Mouse (Mus musculus): ENCODE results near the gene Grb7. TPM values are rescaled to one million over a fixed set of nuclear protein-coding genes. Genes with fewer than 3 reads are reported as not detected.

Gene Grb7
- total RNA-seq, 2 experiments from 2014 or later: not detected

DNA sequence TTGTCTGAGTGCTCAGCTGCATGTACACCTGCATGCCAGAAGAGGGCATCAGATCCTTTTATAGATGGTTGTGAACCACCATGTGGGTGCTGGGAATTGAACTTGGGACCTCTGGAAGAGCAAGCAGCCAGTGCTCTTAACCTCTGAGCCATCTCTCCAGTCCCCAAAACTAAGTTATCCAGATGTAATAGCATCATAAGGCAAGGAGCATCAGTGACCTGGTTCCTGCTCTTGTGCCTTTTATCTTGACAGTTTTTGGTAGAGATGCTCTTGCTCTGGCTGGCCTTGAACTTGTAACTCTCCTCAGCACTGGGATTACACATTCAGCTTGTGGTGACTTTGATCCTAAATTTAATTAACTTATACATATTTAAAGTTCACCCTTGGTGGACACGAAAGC, 2.5 kb upstream of the Grb7 start:
- no peak for ATAC-seq (replicated peaks; ENCODE audit: poor library complexity, severe bottlenecking)

DNA sequence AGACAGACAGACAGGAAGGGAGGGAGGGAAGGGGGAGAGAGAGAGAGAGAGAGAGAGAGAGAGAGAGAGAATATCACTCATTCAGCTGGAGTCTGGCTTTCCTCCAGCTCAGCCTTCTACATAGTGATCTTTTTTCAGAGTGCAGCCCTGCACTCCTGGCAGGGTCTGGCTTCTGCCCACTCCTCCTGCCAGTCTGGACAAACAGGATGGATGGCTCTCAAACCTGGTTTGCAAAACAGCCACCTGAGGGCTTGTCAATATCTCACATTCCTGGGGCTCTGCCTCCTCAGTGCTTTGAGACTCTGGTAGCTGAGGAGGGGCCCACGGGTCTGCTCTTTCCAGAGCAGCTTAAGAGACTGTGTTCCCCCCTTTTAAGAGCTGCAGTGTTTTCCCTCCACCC, 956 bp upstream of the Grb7 start:
- ATAC-seq (replicated peaks; ENCODE audit: poor library complexity, severe bottlenecking): no peak

DNA sequence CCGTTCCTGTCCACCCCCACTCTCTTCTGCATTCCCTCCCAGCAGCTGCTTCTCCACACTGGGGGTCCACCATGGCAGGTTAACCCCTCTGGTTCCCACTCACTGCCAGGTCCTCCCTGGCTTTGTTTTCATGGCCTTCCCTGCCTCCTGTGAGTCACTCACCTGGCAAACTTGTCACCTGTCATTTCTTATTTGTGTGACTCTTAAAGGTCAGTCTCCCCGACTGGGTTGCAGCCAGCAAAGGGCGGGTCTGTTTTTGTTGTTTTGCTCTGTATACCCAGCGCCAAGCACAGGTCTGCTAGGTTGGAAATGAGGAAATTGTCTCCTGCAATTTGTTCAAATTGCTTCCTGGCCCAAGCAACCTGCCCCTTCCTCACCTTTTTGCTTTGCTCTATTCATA, 515 bp upstream of the Grb7 start:
- ATAC-seq (replicated peaks; ENCODE audit: poor library complexity, severe bottlenecking): no peak

DNA sequence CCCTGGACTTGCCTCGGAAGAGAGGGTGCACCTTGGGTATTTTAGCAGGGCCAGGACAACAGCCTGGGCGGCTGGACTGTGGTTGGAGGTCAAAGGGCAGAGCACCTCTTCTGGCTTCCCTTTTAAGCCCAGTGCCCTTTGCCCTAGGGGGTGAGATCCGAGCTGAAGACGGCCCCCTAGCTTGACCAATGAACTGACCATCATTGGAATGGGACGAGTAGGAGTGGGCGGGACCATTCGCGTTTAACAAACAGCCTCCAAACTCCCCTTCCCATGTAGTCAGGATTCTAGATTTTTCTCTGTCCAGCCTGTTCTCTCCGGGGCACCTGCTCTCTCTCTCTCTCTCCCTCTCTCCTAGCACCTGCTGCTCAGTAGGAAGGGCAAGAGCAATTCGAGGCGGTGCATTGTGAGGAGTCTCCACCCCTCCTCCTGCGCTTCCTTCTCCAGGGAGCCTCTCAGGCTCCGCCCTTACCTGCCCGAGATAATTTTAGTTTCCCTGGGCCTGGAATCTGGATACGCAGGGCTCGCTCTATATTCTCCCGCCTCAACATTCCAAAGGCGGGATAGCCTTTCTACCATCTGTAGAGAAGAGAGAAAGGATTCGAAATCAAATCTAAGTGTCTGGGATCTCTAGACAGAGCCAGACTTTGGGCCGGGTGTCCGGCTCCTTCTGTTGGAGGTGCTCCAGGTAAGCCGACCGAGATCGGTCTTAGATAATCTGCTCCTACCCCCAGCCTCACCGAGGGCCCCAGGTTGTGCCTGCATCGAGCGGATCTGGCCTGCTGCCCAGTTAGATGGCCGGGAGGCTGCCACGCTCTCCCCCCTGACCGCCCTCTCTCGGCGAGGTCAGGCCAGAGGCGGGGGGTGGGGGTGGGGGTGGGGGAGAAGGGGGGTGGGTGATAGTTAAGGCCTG, 624 bp downstream of the Grb7 start:
- no peak for ATAC-seq (replicated peaks; ENCODE audit: poor library complexity, severe bottlenecking)

DNA sequence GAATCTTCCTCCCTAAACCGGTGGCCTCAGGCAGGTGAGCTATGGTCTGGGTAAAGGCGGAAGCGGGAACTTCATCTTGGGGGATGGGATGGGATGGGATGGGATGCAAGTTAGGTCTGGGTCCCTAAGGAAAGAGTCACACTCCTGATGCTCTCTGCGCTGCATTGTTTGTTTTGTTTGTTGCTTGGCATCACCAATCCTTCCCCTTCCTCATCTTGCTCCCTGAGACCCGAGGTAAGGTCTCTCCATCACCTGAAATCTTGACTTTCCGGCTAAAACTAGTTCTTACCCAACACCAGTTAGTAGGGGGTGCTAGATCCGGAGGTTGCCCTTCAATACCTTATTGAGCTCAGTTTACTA, 1.3 kb downstream of the Grb7 start:
- ATAC-seq (replicated peaks; ENCODE audit: poor library complexity, severe bottlenecking): no peak

DNA sequence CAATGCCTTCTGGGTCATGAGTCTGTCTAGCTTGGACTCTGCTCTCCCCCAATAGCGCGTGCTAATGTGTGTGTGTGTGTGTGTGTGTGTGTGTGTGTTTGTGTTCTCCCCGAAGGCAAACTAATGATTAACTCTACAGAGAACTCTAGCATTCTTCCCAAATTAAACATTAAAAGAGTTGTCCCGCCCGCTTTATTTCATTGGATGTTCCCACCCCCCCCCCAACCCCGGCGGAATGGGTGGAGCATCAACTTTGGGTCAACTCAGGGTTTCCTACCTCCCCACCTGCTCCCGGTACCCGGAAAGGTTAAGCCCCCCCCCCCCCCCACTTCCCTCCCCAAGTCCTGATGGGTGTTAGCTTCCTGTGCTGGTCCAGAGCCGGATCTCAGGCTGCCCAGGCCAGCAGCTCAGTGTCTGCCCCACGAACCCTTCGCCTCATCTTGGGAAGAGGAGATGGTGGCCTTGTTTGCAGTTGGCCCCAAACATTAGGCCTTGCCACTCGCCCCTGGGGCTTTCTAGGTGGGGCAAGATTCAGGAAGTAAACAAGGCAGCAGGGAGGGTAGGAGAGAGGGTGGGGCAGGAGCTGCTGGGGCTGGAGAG, 2.1 kb downstream of the Grb7 start:
- no peak for ATAC-seq (replicated peaks; ENCODE audit: poor library complexity, severe bottlenecking)

DNA sequence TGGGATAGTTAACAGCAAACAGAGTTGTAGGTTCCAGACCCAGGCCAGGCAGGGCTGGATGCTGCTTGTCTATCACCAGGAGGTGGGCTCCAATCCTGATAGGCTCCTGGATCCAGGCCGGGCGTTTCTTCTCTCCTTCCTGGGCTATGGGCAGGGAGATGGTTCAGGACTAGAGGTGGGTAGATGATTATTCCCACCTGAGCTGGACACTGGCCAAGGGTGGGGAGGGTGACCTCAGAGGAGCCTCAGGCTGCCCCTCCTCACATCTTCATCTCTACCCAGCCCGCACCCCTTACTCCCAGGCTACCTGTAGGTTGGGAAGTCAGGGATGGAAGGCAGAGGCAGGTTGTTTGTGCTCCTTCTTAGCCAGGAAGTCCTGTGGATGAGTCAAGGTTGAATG, 3.2 kb downstream of the Grb7 start:
- no peak for ATAC-seq (replicated peaks; ENCODE audit: poor library complexity, severe bottlenecking)

DNA sequence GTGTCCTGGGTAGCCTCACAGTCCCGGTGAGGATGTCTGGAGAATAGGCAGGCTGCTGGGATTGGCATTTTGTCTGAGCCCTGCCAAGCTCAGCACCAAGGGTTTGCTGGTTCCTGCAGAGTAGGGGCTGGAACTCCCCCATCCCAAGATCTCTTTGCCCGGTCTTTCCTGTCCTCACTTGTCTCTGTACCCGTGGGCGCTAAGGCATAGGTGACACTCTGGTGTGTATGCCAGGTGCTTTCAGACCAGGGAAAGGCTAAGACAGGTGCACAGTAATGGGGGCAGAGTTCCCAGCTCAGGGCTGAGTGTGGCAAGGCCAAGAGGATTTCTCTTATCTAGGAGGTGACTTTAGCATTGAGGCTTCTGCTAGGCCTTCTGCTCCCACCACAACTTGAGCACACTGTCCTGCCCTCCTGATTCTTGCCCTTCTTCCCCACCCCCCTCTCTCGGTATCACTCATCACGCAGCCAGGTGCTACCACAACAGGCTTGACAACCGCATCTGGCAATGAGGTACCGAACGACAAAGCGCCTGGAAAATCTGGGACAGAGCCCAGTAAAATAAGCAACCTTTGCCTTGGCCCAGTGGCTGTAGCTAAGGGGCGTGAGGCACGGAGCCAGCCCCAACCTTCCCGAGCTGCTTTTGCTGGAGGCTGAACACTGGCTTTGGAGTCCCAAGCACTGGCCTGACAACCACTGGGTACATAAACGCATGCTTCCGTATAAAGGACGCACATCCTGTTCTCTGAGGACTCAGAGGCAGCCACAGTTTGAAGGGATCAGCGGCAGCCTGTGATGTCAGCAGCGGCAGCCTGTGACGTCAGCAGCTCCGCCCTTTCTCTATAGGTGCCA, 4.0 kb downstream of the Grb7 start:
- no peak for ATAC-seq (replicated peaks; ENCODE audit: poor library complexity, severe bottlenecking)

DNA sequence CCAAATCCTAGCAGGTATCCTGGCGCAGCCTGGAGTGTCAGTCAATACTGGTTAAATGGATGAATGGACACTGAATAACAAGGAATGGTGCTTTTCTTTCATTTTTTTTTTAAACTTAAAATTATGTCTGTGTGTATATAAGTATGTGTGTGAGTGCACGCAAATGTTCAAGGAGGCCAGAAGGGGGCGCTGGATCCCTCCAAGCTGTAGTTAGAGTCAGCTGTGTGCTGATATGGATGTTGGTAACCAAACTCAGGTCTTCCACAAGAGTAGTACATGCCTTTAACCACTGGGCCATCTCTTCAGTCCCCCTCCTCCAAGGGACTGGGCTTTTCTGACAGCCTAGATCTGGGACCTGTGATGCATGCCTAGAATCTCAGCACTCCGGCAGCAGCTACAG, 9.3 kb downstream of the Grb7 start:
- no peak for ATAC-seq (replicated peaks; ENCODE audit: poor library complexity, severe bottlenecking)

DNA sequence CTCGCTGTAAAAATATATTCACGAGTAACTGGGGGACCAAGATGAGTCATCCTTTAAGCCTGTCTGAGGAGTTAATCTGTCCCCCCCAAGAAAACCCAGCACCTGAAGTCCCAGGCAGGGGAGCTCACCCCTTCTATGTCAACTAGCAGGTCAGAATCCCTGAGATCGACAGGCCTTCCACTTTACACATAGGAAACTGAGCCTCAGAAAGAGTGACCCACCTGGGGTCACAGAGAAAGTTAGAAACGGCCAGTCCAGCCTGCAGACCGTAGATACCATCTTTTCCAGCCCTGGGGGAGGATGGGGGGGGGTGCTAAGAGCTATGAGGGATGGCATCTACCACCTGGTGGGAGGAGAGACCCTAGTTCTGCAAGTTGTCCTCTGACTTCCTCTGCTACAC, 10.4 kb downstream of the Grb7 start:
- no peak for ATAC-seq (replicated peaks; ENCODE audit: poor library complexity, severe bottlenecking)

DNA sequence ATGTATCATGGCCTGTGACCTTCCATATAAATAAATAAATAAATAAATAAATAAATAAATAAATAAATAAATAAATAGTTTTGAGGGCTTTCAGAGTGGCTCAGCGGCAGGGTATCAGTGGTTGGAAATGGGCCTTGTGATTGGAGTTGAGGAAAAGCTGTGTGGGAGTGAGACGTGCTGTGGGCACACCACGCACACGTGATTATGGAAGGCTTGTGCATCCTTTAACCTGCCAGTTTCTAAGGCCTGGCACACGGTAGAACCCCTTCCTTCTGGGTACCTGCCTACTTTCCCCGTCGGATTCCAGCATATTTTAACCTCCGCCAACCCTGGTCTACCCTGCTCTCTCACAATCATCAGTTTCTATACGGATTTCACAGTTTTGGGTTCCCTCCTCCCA, 10.8 kb downstream of the Grb7 start:
- no peak for ATAC-seq (replicated peaks; ENCODE audit: poor library complexity, severe bottlenecking)

DNA sequence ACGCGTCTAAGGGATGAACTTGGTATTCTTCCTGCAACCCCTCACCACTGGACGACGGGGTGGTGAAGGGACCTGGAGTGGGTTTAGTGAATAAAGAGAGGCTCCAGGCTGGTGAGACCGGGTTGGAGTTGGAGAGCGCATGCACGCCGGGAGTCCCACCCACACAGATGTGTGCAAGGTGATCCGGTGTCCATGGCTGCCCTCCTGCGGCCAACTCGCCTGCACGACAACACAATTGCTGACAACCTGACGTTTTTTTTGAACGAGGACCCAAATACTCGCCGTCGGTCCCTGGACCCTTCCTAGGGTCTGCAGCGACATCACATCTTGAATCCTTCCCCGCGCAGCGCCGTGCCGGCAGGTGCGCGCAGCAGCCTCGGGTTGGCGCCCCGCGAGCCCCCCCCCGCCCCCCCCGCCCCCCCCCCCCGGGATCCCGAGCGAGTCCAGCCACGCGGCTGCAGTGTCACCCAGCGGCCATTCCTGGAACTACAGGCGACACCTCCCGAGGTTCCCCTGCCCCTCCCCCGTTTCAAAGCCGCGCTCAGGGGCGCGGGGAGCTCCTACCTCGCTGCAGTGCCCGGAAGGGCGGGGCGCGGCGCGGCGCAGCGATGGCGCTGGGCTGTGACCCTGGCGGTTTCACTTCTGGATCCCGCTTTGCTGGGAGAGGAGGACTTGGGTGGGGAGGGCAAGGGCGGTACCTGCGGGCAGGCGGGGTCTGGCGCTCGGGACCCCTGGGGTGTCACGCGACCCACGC, 11.3 kb downstream of the Grb7 start:
- peak; percentile 85 for ATAC-seq (replicated peaks; ENCODE audit: poor library complexity, severe bottlenecking)

DNA sequence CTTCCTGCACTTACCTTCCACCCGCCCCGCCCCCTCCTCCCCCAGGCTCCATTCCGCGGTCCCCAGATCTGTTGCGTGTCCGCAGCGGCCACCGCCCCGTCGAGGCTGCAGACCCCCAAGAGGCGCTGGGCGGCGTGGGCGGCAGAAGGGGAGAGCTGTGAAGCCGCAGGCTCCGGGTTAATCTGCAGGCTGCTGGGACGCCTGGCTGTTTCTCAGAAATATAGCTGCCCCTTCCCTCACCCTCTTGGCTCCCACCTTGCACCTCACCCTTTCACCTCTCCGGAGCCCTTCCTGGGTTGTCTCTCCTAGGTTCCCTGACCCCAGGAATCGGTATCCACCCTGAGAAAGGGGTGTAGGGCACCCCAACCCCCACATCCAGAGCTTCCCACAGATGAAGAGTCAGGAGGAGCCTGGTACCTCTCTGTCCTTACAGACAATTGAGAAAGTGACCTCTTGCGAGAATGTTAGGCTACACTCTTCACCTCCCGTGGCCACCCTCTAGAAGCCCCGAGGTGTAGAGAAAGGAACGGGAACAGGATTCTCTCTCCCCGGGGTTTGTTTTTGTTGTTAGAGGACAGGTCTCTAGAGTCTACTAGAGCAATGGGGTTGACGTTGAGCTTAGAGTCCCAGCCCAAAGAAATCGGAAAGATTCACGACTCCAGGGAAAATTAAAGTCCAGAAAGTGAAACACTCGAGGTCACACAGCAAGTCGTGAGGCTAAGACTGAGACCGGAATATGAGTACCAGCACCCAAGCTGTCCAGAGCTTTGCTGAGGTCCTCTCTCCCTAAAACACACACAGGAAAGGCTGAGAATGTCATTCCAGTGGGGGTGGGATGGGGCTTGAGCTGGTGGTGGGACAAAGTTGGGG, 12.2 kb downstream of the Grb7 start:
- no peak for ATAC-seq (replicated peaks; ENCODE audit: poor library complexity, severe bottlenecking)

DNA sequence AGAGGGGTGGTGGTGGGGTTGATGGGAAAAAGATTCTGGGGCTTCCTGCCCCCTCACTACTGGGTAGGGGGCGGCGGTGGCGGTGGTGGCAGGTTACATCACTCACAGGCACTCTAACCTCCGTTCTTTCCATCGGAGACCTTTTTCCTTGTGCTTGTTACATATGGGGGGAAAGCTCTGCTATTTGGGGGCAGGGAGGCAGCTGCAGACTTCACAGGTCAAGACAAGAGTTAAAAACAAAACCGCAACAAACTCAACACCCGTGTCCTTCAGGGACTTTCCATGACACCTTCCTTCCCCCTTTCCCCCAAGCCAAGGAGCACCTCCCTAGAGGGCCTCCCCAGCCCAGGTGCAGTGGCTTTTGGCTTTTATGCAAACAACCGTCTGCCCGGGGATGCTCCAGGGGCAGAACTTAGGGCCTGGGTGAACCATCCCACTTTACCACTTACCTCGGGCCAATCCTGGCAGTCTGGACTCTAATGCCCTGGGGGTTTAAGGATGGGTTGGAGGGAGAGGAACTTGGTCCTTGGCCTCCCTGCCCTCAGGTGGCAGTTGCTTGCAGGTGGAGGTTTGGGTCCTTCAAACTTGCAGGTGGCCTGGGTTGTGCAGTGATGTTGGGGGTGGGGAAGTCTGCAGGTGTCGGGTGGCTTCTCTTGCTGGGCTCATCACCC, 13.0 kb downstream of the Grb7 start:
- ATAC-seq (replicated peaks; ENCODE audit: poor library complexity, severe bottlenecking): no peak; the same call in 1 of the 2 replicates

DNA sequence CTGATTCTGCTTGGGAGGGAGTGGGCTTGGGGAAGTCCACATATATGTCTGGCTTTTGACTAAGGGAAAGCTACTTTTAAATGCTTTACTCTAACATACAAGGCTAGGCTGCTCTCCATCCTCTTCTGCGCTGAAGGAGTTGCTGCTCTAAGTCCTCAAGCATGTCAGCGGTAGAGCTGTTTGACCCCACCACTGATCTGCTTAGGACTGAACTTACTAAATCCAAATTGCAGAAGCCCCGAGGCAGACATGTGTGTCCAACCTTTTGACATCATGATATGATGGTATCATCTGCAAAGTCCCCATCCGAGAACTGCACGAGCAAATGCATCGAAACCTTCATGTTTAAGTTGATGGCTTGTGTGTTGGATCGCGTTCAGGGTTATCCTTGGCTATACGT, 13.7 kb downstream of the Grb7 start:
- ATAC-seq (replicated peaks; ENCODE audit: poor library complexity, severe bottlenecking): no peak

DNA sequence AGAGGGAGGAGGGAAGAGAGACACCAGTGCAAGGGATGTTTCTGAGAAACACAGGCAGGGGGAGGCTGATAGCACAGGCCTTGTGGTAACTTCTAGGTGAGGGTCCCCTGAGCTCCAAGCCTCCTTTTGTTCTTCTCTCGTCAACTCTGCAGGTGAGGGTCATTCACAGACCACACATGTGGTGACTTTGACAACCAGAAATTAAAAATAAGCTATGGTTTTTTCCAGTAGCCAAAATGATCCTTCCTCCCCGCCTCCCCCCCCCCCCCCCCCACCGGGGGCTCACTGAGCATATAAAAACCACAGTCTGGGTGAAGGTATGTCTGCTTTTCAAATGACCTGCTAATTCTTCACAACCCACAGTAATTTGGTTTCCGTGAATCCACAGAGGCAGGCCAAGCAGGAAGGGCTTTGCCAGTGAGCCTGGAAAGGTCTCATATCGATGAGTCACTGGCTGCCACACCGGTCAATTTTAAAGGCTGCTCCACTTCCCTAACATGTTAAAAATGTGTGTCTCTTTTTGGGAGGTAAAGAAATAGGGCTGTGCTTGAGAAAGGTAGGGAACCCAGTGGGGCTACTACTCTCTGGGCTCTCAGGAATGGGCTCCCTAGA, 15.0 kb downstream of the Grb7 start:
- ATAC-seq (replicated peaks; ENCODE audit: poor library complexity, severe bottlenecking): no peak

DNA sequence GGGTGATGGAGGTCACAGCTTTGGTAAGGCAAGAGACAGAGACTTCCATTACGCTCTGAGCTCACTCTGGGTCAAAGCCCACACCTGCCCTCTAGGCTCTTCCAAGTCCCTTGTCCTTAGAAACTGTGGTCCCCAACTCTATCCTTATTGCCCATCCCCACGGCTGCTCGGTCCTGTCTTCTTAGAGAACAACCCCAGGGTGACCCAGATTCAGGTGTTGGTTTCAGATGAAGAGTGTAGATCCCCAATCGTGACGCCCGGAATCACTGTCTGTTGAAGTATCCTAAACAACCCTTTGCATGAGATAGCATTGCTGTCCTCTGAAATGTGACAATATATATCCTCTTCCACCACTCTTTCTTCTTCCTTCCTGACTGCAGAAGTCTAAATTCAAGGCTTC, 16.1 kb downstream of the Grb7 start:
- ATAC-seq (replicated peaks; ENCODE audit: poor library complexity, severe bottlenecking): no peak

DNA sequence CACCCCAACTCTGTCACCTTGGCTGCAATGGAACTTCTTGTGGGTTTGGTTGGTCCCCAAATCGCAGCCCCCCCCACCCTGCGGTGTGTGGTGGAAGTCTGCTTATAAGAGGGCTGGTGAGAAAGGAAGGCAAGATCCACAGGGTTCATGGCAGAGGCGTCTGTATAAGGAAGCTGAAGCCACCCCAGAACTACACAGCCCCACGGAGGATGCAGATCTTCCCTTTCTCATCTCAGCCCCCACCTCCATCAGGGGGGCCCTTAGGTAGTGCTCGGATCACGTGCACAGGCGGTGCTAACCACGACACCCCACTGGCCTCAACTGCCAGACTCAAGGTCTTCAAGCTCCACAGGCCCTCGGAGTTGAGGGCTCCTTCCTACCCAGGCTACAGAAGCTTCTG, 17.7 kb downstream of the Grb7 start:
- no peak for ATAC-seq (replicated peaks; ENCODE audit: poor library complexity, severe bottlenecking)

DNA sequence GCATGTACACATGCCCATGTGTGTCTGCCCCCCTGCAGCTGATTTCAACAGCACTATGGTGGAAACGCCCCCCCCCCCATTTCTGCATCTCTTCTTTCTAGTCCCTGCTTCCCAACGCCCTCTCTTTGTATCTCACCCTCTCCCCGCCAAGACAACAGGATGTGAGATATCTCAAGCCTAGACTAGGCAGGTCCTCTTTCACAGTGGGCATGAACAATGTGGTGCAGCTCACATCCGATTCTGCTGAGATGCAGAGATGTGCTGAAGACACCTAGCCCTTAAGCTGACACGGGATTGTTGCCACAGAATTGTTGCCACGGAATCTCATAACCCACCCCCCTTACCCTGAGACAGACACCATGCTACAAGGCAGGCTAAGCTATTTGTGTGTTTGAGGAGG, 18.3 kb downstream of the Grb7 start:
- no peak for ATAC-seq (replicated peaks; ENCODE audit: poor library complexity, severe bottlenecking)
